Mouse (Mus musculus): ENCODE results near the gene Xirp2. TPM values are rescaled to one million over a fixed set of nuclear protein-coding genes. Genes with fewer than 3 reads are reported as not detected.
"Not testable (repeated sequence)": the region's sequence is repeated elsewhere in the genome, so short reads cannot be mapped to it uniquely, and the experiment has no call there.

The Xirp2 gene
- total RNA-seq (2021), result 100 to 1,000 TPM; 919 to 955 TPM
- long read RNA-seq, experiment 1, partial matches to known transcripts, result 1,264 of 1,278 reads
- long read RNA-seq, experiment 1, other reads (novel, unspliced or antisense), result 14 of 1,278 reads
- long read RNA-seq, experiment 2, partial matches to known transcripts, result 70 of 1,295 reads
- long read RNA-seq, experiment 2, other reads (novel, unspliced or antisense), result 1,225 of 1,295 reads

- intact Hi-C loops (cut with DNase I), result no loop called here
- peak; percentile 20 to 21 for DNase-seq
Measured at GRCm38 (mm10) chr2:67445780-67446179, at the start of gene Xirp2. Xirp2 (plus strand) TSS chr2:67446002.

GRCm38 (mm10) chr2:67413425-67413824 is 32.4 kb upstream of the Xirp2 start, which contains the start of gene Gm21830:
Gm21830 (plus strand) TSS chr2:67413725.
- intact Hi-C loops (cut with DNase I); DNase-seq: not testable (repeated sequence)

- intact Hi-C loops (cut with DNase I), result no loop called here
- no peak for DNase-seq
Measured at GRCm38 (mm10) chr2:67420853-67421252, 24.9 kb upstream of the Xirp2 start.

GRCm38 (mm10) chr2:67422799-67423198 is 23.0 kb upstream of the Xirp2 start:
- DNase-seq, result no peak
- intact Hi-C loops (cut with DNase I), result no loop called here

GRCm38 (mm10) chr2:67433081-67433480 is 12.7 kb upstream of the Xirp2 start, which contains the start of gene Gm26727:
Gm26727 (minus strand) TSS chr2:67433181.
- DNase-seq, result no peak
- intact Hi-C loops (cut with DNase I), result no loop called here

GRCm38 (mm10) chr2:67438309-67438708 is 7.5 kb upstream of the Xirp2 start:
- intact Hi-C loops (cut with DNase I), result no loop called here
- no peak for DNase-seq

- no peak for DNase-seq
- intact Hi-C loops (cut with DNase I), result no loop called here
Measured at GRCm38 (mm10) chr2:67446772-67447171, 970 bp downstream of the Xirp2 start.

- intact Hi-C loops (cut with DNase I), result no loop called here
- DNase-seq, result peak; percentile 30 to 40
Measured at GRCm38 (mm10) chr2:67447206-67447605, 1.4 kb downstream of the Xirp2 start.

GRCm38 (mm10) chr2:67460857-67461256 is 15.1 kb downstream of the Xirp2 start:
- intact Hi-C loops (cut with DNase I), result no loop called here
- no peak for DNase-seq

GRCm38 (mm10) chr2:67467036-67467435 is 21.2 kb downstream of the Xirp2 start:
- no peak for DNase-seq

GRCm38 (mm10) chr2:67470030-67470429 is 24.2 kb downstream of the Xirp2 start:
- intact Hi-C loops (cut with DNase I); DNase-seq: not testable (repeated sequence)

More at GRCm38 (mm10) chr2:67467036-67467435, 21.2 kb downstream of the Xirp2 start:
- intact Hi-C loops (cut with DNase I), result no loop called here

- peak in 1 of 2 experiments; percentile 27 for DNase-seq
- intact Hi-C loops (cut with DNase I), result no loop called here
Measured at GRCm38 (mm10) chr2:67477753-67478152, 32.0 kb downstream of the Xirp2 start.

- intact Hi-C loops (cut with DNase I), result no loop called here
- peak; percentile 37 to 51 for DNase-seq
Measured at GRCm38 (mm10) chr2:67481051-67481450, 35.2 kb downstream of the Xirp2 start.

GRCm38 (mm10) chr2:67486721-67487120 is 40.9 kb downstream of the Xirp2 start:
- DNase-seq, result no peak
- intact Hi-C loops (cut with DNase I), result no loop called here

- no peak for DNase-seq
- intact Hi-C loops (cut with DNase I), result no loop called here
Measured at GRCm38 (mm10) chr2:67487162-67487561, 41.4 kb downstream of the Xirp2 start.

GRCm38 (mm10) chr2:67488465-67489127 is 42.8 kb downstream of the Xirp2 start:
- DNase-seq, result no peak
- intact Hi-C loops (cut with DNase I), result no loop called here

- intact Hi-C loops (cut with DNase I), result no loop called here
- no peak for DNase-seq
Measured at GRCm38 (mm10) chr2:67489128-67489492, 43.3 kb downstream of the Xirp2 start.

GRCm38 (mm10) chr2:67505457-67505856 is 59.7 kb downstream of the Xirp2 start:
- no peak for DNase-seq
- intact Hi-C loops (cut with DNase I), result no loop called here

GRCm38 (mm10) chr2:67516405-67516804 is 70.6 kb downstream of the Xirp2 start:
- intact Hi-C loops (cut with DNase I), result no loop called here

GRCm38 (mm10) chr2:67535347-67535746 is 89.5 kb downstream of the Xirp2 start:
- DNase-seq, result no peak
- intact Hi-C loops (cut with DNase I), result loop anchor here (10.0 kb wide), 1 partner anchor 819 kb away; no protein-coding TSS in a partner anchor

More at GRCm38 (mm10) chr2:67516405-67516804, 70.6 kb downstream of the Xirp2 start:
- DNase-seq, result no peak

GRCm38 (mm10) chr2:67539426-67539825 is 93.6 kb downstream of the Xirp2 start:
- intact Hi-C loops (cut with DNase I), result loop anchor here (10.0 kb wide), 1 partner anchor 815 kb away; no protein-coding TSS in a partner anchor
- DNase-seq, result no peak

Data from gastrocnemius, postnatal 36 days (tissue).